Mouse (Mus musculus) MEL (cell line): ENCODE measurements at regions not wholly inside any gene's neighbourhood (a gene's known extent, or its start where the extent isn't known, plus 50 kb on each side); places are given as distances from the start of the nearest gene placed in this dataset.

Experiments used
- DNase-seq: peaks from one replicate; pipeline ENCODE4 v3.0.0; 2011; ENCODE audit warnings: low read depth, low spot score
- H3K27ac ChIP-seq: 2 replicates; pipeline ENCODE4 v1.5.1; 2012; ENCODE audit warnings: low read depth, mild to moderate bottlenecking, control low read depth, low read length, moderate library complexity; ENCODE audit not compliant: control insufficient read depth
- H3K27me3 ChIP-seq, 2 experiments: fragments of 150-350 bp in 1 of 2; sonication (generic) in 1 of 2; 2 replicates each; pipeline ENCODE4 v1.6.1; 2012; ENCODE audit warnings: low read length in 2 of 2, mild to moderate bottlenecking in 2 of 2, improper control_type of control experiment in 1 of 2, moderate library complexity in 1 of 2; ENCODE audit not compliant: insufficient read depth in 2 of 2, control insufficient read depth in 1 of 2
- H3K36me3 ChIP-seq, 2 experiments: 2 replicates each; pipeline ENCODE4 v1.6.1; 2012 to 2014; ENCODE audit warnings: low read length in 2 of 2, improper control_type of control experiment in 1 of 2, inconsistent platforms in 1 of 2, mild to moderate bottlenecking in 1 of 2; ENCODE audit not compliant: insufficient read depth in 2 of 2, control insufficient read depth in 1 of 2
- H3K4me1 ChIP-seq, 2 experiments: fragments of 150-350 bp in 1 of 2; sonication (generic) in 1 of 2; 2 replicates each; pipeline ENCODE4 v1.6.1; 2012; ENCODE audit warnings: low read length in 2 of 2, improper control_type of control experiment in 1 of 2, mild to moderate bottlenecking in 1 of 2; ENCODE audit not compliant: insufficient read depth in 2 of 2, control insufficient read depth in 1 of 2
- H3K4me3 ChIP-seq, 2 experiments: fragments of 150-350 bp in 1 of 2; sonication (generic) in 1 of 2; 2 replicates each; pipeline ENCODE4 v1.5.1; 2012; ENCODE audit warnings: low read depth in 2 of 2, low read length in 2 of 2, mild to moderate bottlenecking in 2 of 2, moderate library complexity in 2 of 2, control low read depth in 1 of 2, improper control_type of control experiment in 1 of 2; ENCODE audit not compliant: control insufficient read depth in 1 of 2, insufficient read depth in 1 of 2
- H3K79me2 ChIP-seq: 2 replicates; pipeline ENCODE4 v1.6.1; 2012; ENCODE audit warnings: mild to moderate bottlenecking, low read length, moderate library complexity; ENCODE audit not compliant: control insufficient read depth, poor library complexity, insufficient read depth
- H3K9ac ChIP-seq: 2 replicates; pipeline ENCODE4 v1.6.1; 2012; ENCODE audit warnings: low read depth, mild to moderate bottlenecking, control low read depth, low read length, moderate library complexity; ENCODE audit not compliant: control insufficient read depth, poor library complexity, severe bottlenecking
- H3K9me3 ChIP-seq: fragments of 150-350 bp; sonication (generic); replicated peaks from 2 replicates; pipeline ENCODE4 v1.6.1; 2012; ENCODE audit warnings: mild to moderate bottlenecking, low read length, improper control_type of control experiment, moderate library complexity; ENCODE audit not compliant: insufficient read depth
- BHLHE40 ChIP-seq: IDR thresholded peaks from 2 replicates; pipeline ENCODE4 v1.6.1; 2012; ENCODE audit warnings: low read depth, mild to moderate bottlenecking, inconsistent platforms, low read length, improper control_type of control experiment, borderline replicate concordance
- CHD2 ChIP-seq: IDR thresholded peaks from 2 replicates; pipeline ENCODE4 v1.6.1; 2011; ENCODE audit warnings: low read length, improper control_type of control experiment
- ETS1 ChIP-seq: IDR thresholded peaks from 2 replicates; pipeline ENCODE4 v1.6.1; 2012; ENCODE audit warnings: low read depth, mild to moderate bottlenecking, inconsistent platforms, low read length, improper control_type of control experiment, moderate library complexity
- MAFK ChIP-seq: IDR thresholded peaks from 2 replicates; pipeline ENCODE4 v1.6.1; 2011; ENCODE audit warnings: low read depth, mild to moderate bottlenecking, low read length, improper control_type of control experiment, borderline replicate concordance
- MAZ ChIP-seq: IDR thresholded peaks from 2 replicates; pipeline ENCODE4 v1.6.1; 2012; ENCODE audit warnings: low read depth, mild to moderate bottlenecking, inconsistent platforms, low read length, improper control_type of control experiment
- MYB ChIP-seq: IDR thresholded peaks from 2 replicates; pipeline ENCODE4 v1.6.1; 2011; ENCODE audit warnings: mild to moderate bottlenecking, low read depth, low read length, improper control_type of control experiment
- NRF1 ChIP-seq: IDR thresholded peaks from 2 replicates; pipeline ENCODE4 v1.6.1; 2014; ENCODE audit warnings: low read depth, mild to moderate bottlenecking, inconsistent platforms, low read length, improper control_type of control experiment, moderate library complexity; ENCODE audit not compliant: poor library complexity, insufficient read depth, severe bottlenecking
- POLR2AphosphoS5 ChIP-seq: IDR thresholded peaks from 2 replicates; pipeline ENCODE4 v1.6.1; 2012; ENCODE audit warnings: low read depth, borderline replicate concordance, mild to moderate bottlenecking, inconsistent platforms, low read length, moderate library complexity, mixed read lengths
- RAD21 ChIP-seq: IDR thresholded peaks from 2 replicates; pipeline ENCODE4 v1.6.1; 2011; ENCODE audit warnings: mild to moderate bottlenecking, low read depth, low read length, improper control_type of control experiment
- SIN3A ChIP-seq: IDR thresholded peaks from 2 replicates; pipeline ENCODE4 v1.6.1; 2012; ENCODE audit warnings: low read length, improper control_type of control experiment, inconsistent platforms
- UBTF ChIP-seq: IDR thresholded peaks from 2 replicates; pipeline ENCODE4 v1.6.1; 2012; ENCODE audit warnings: low read depth, mild to moderate bottlenecking, inconsistent platforms, low read length, improper control_type of control experiment, moderate library complexity, borderline replicate concordance; ENCODE audit not compliant: insufficient read depth

- H3K4me1 ChIP-seq, result no peaks in the 10 kb centered on the region
- no peak for DNase-seq
- H3K79me2 ChIP-seq, result no peaks in the 10 kb centered on the region
- no peak overlapping the region for H3K9ac ChIP-seq
- no peak overlapping the region for H3K4me3 ChIP-seq
- H3K36me3 ChIP-seq, result no peaks in the 10 kb centered on the region
- TF ChIP-seq SIN3A, result no peak
- TF ChIP-seq MAZ, result no peak
- no peak for TF ChIP-seq BHLHE40
- H3K27me3 ChIP-seq, result no peaks in the 10 kb centered on the region
- no peak overlapping the region for H3K27ac ChIP-seq
- no peaks in the 10 kb centered on the region for H3K9me3 ChIP-seq
Measured at GRCm38 (mm10) chr13:47647693-47648092, 525.2 kb downstream of the Rnf144b start.

- Histone ChIP-seq H3K4me3 (no peak overlapping the region), H3K9me3 (no peaks in the 10 kb centered on the region)
- DNase-seq, result no peak
- TF ChIP-seq MYB (no peak), MAFK (no peak), UBTF (no peak), ETS1 (no peak), RAD21 (no peak), CHD2 (no peak), POLR2AphosphoS5 (no peak)
- TF ChIP-seq, all 39 proteins: peak for 0
- no peaks in the 10 kb centered on the region for H3K79me2 ChIP-seq
- no peaks in the 10 kb centered on the region for H3K36me3 ChIP-seq
- no peaks in the 10 kb centered on the region for H3K4me1 ChIP-seq
- H3K9ac ChIP-seq, result no peak overlapping the region
- H3K27ac ChIP-seq, result no peak overlapping the region
- H3K27me3 ChIP-seq, result no peaks in the 10 kb centered on the region
Measured at GRCm38 (mm10) chr13:47650093-47650492, 527.6 kb downstream of the Rnf144b start.

- Histone ChIP-seq H3K79me2 (no peaks in the 10 kb centered on the region), H3K9me3 (no peaks in the 10 kb centered on the region), H3K4me1 (no peaks in the 10 kb centered on the region)
Measured at GRCm38 (mm10) chr13:47666470-47666869, 544.0 kb downstream of the Rnf144b start.

More at GRCm38 (mm10) chr13:47666470-47666869, 544.0 kb downstream of the Rnf144b start:
- H3K4me3 ChIP-seq, result no peak overlapping the region
- no peak for TF ChIP-seq SIN3A
- no peak for TF ChIP-seq BHLHE40
- no peak for TF ChIP-seq NRF1
- TF ChIP-seq, all 39 proteins: peak for 0
- Histone ChIP-seq H3K9ac (no peak overlapping the region), H3K36me3 (no peaks in the 10 kb centered on the region), H3K27ac (no peak overlapping the region), H3K27me3 (no peaks in the 10 kb centered on the region)
- DNase-seq, result no peak
